Mouse (Mus musculus) G1E (cell line): ENCODE results near the gene Cacna1c. TPM values are rescaled to one million over a fixed set of nuclear protein-coding genes. Genes with fewer than 3 reads are reported as not detected.

ENCODE experiments used
- ATAC-seq: 2 replicates; pipeline ENCODE4 v1.8.0; 2016; ENCODE audit warnings: mild to moderate bottlenecking; ENCODE audit not compliant: insufficient number of reproducible peaks, poor library complexity, low FRiP score, severe bottlenecking; ENCODE audit errors: extremely low read depth
- DNase-seq: peaks from one replicate; pipeline ENCODE4 v3.0.0; 2012; ENCODE audit warnings: low spot score
- H3K27me3 ChIP-seq: 2 replicates; pipeline ENCODE4 v1.6.1; 2012; ENCODE audit warnings: mild to moderate bottlenecking, low read length, inconsistent platforms; ENCODE audit not compliant: insufficient read depth
- H3K36me3 ChIP-seq: replicated peaks from 2 replicates; pipeline ENCODE3; 2012; ENCODE audit warnings: mild to moderate bottlenecking, inconsistent platforms
- H3K4me1 ChIP-seq: 2 replicates; pipeline ENCODE4 v1.6.1; 2012; ENCODE audit warnings: low read depth, low read length, inconsistent platforms, mixed read lengths; ENCODE audit not compliant: insufficient read depth
- H3K4me3 ChIP-seq: 2 replicates; pipeline ENCODE4 v1.5.1; 2012; ENCODE audit warnings: low read depth, mild to moderate bottlenecking, inconsistent platforms, low read length, moderate library complexity, mixed read lengths
- H3K9me3 ChIP-seq: replicated peaks from 2 replicates; pipeline ENCODE4 v1.6.1; 2012; ENCODE audit warnings: inconsistent platforms
- CTCF ChIP-seq: IDR thresholded peaks from 2 replicates; pipeline ENCODE4 v1.5.1; 2012; ENCODE audit warnings: low read depth, low read length, inconsistent platforms, mixed read lengths
- GATA1 ChIP-seq: IDR thresholded peaks from 2 replicates; pipeline ENCODE4 v1.6.1; 2012; ENCODE audit warnings: borderline replicate concordance, low read length, inconsistent platforms, mixed read lengths
- GATA2 ChIP-seq: IDR thresholded peaks from 2 replicates; pipeline ENCODE4 v1.6.1; 2012; ENCODE audit warnings: low read depth, low read length, inconsistent platforms, borderline replicate concordance
- POLR2AphosphoS5 ChIP-seq: IDR thresholded peaks from 2 replicates; pipeline ENCODE4 v1.6.1; 2012; ENCODE audit warnings: low read depth, low read length, inconsistent platforms; ENCODE audit not compliant: insufficient replicate concordance
- TAL1 ChIP-seq: conservative IDR thresholded peaks from 2 replicates; pipeline ENCODE4 v1.6.1; 2012; ENCODE audit warnings: low read depth, low read length, inconsistent platforms, mixed read lengths
- polyA plus RNA-seq: library from polyadenylated mRNA; stranded (reverse); fragments of >175 nt; gene quantifications from 2 replicates; pipeline ENCODE4 v1.2.3, GENCODE M21; 2012
- total RNA-seq, 2 experiments: library from RNA; stranded (forward) in 1 of 2; stranded (reverse) in 1 of 2; fragments of 200-1000 nt in 1 of 2; fragments of >200 nt in 1 of 2; fragmentation: Nextera tagmentation in 1 of 2; gene quantifications; 2 replicates each; pipeline ENCODE4 v1.2.3; 2014 to 2017

Cacna1c gene
- total and polyA plus RNA-seq, 3 experiments = 0.11 TPM; not detected in 2

GRCm38 (mm10) chr6:119039293-119039692, 156.9 kb downstream of the Cacna1c start:
- DNase-seq (no peak), ATAC-seq (no peak)
- H3K27me3 ChIP-seq = no peaks in the 10 kb centered on the region
- no peaks in the 10 kb centered on the region for H3K36me3 ChIP-seq
- H3K9me3 ChIP-seq = peaks cover 64% of the 10 kb centered on the region
- H3K4me3 ChIP-seq = no peak overlapping the region
- no peaks in the 10 kb centered on the region for H3K4me1 ChIP-seq
- TF ChIP-seq POLR2AphosphoS5 (no peak), TAL1 (no peak), GATA1 (no peak), CTCF (no peak), GATA2 (no peak)

GRCm38 (mm10) chr6:119037815-119038214, 158.4 kb downstream of the Cacna1c start:
- peaks cover 58% of the 10 kb centered on the region for H3K9me3 ChIP-seq
- H3K4me3 ChIP-seq = no peak overlapping the region
- TF ChIP-seq TAL1 (no peak), POLR2AphosphoS5 (no peak), GATA2 (no peak), CTCF (no peak), GATA1 (no peak)
- no peak for DNase-seq
- H3K36me3 ChIP-seq = no peaks in the 10 kb centered on the region
- no peak for ATAC-seq
- H3K4me1 ChIP-seq = no peaks in the 10 kb centered on the region
- H3K27me3 ChIP-seq = no peaks in the 10 kb centered on the region

GRCm38 (mm10) chr6:119037047-119037446, 159.2 kb downstream of the Cacna1c start:
- DNase-seq (no peak), ATAC-seq (no peak)
- H3K4me3 ChIP-seq = no peak overlapping the region
- no peaks in the 10 kb centered on the region for H3K36me3 ChIP-seq
- H3K4me1 ChIP-seq = no peaks in the 10 kb centered on the region
- peaks cover 55% of the 10 kb centered on the region for H3K9me3 ChIP-seq
- no peaks in the 10 kb centered on the region for H3K27me3 ChIP-seq
- TF ChIP-seq TAL1 (no peak), GATA2 (no peak), POLR2AphosphoS5 (no peak), GATA1 (no peak), CTCF (no peak)

- no peak for TF ChIP-seq POLR2AphosphoS5
- TF ChIP-seq TAL1 = no peak
- TF ChIP-seq CTCF = no peak
- TF ChIP-seq GATA1 = no peak
- no peak for TF ChIP-seq GATA2
- no peak for ATAC-seq
- Histone ChIP-seq H3K36me3 (no peaks in the 10 kb centered on the region), H3K27me3 (no peaks in the 10 kb centered on the region), H3K4me3 (no peak overlapping the region), H3K4me1 (no peaks in the 10 kb centered on the region), H3K9me3 (peaks cover 45% of the 10 kb centered on the region)
- DNase-seq = no peak
Measured at GRCm38 (mm10) chr6:119035361-119035760, 160.9 kb downstream of the Cacna1c start.

GRCm38 (mm10) chr6:119034947-119035346, 161.3 kb downstream of the Cacna1c start:
- ATAC-seq (no peak), DNase-seq (no peak)
- no peak overlapping the region for H3K4me3 ChIP-seq
- TF ChIP-seq GATA1 (no peak), POLR2AphosphoS5 (no peak), CTCF (no peak), TAL1 (no peak), GATA2 (no peak)
- H3K27me3 ChIP-seq = no peaks in the 10 kb centered on the region
- peaks cover 41% of the 10 kb centered on the region for H3K9me3 ChIP-seq
- H3K36me3 ChIP-seq = no peaks in the 10 kb centered on the region
- no peaks in the 10 kb centered on the region for H3K4me1 ChIP-seq

GRCm38 (mm10) chr6:119027880-119028279, 168.3 kb downstream of the Cacna1c start:
- H3K4me1 ChIP-seq = no peaks in the 10 kb centered on the region
- no peak for DNase-seq
- H3K27me3 ChIP-seq = no peaks in the 10 kb centered on the region
- TF ChIP-seq GATA2 (no peak), POLR2AphosphoS5 (no peak), GATA1 (no peak), TAL1 (no peak), CTCF (no peak)
- no peak for ATAC-seq
- H3K9me3 ChIP-seq = peaks cover 50% of the 10 kb centered on the region
- H3K4me3 ChIP-seq = no peak overlapping the region
- H3K36me3 ChIP-seq = no peaks in the 10 kb centered on the region
